Mouse (Mus musculus) lung, adult 2 months (tissue): Measurements from ENCODE around the gene Mafk.

ENCODE experiments used
- CTCF ChIP-seq: fragments of 200-500 bp; IDR thresholded peaks from 2 replicates; pipeline ENCODE4 v1.5.1; 2011; ENCODE audit warnings: mild to moderate bottlenecking, low read length, control low read depth; ENCODE audit not compliant: insufficient read depth
- POLR2A ChIP-seq: fragments of 200-500 bp; IDR thresholded peaks from 2 replicates; pipeline ENCODE4 v1.6.1; 2011; ENCODE audit warnings: low read depth, mild to moderate bottlenecking, control low read depth, low read length, borderline replicate concordance; ENCODE audit errors: extremely low read depth

GRCm38 (mm10) chr5:139758096-139758495 lies 33.2 kb upstream of the Mafk start:
- no peak for TF ChIP-seq POLR2A
- no peak for TF ChIP-seq CTCF
